Mouse (Mus musculus): ENCODE measurements around the gene Psme2.
A peak's percentile ranks its signal among the peaks of the same experiment; 100 is the strongest.

Gene Psme2

DNA sequence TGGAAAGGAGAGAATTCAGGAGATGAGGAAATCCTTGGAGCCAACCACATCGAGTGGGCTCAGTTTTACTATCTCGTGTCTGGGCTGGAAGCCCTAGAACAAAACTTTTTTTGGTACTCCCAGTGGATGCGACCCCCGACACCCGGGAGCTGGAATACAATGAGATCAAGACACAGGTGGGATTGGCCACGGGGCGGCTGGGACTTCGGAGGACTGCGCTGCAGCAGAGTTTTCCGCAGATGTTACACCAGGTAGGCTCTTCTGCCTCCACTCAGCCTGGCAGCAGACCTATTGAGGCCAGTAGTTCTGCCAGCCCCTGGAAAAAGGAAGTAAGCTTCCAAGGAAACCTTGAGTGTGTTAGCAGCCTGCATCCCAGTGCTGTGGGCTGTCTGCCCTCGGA lies 27.7 kb downstream of the Psme2 start:
- no peak for DNase-seq

DNA sequence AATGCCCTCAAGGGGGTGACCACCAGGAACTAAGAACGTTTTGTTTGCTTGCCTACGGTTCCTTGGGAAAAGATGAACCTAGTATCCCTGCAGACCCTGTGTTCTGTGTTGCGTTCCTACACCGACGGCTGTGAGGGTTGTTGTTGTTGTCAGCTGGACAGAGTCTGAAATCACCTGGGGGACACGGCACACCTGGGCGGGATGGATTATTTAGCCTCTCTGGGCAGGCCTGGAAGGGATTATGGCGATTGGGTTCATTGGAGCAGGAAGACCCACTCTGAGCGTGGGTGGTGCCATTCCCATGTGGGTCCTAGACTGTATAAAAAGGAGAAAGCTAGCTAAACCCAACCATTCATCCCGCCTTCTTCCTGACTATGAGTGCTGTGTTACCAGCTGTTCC lies 29.1 kb downstream of the Psme2 start:
- DNase-seq = no peak

DNA sequence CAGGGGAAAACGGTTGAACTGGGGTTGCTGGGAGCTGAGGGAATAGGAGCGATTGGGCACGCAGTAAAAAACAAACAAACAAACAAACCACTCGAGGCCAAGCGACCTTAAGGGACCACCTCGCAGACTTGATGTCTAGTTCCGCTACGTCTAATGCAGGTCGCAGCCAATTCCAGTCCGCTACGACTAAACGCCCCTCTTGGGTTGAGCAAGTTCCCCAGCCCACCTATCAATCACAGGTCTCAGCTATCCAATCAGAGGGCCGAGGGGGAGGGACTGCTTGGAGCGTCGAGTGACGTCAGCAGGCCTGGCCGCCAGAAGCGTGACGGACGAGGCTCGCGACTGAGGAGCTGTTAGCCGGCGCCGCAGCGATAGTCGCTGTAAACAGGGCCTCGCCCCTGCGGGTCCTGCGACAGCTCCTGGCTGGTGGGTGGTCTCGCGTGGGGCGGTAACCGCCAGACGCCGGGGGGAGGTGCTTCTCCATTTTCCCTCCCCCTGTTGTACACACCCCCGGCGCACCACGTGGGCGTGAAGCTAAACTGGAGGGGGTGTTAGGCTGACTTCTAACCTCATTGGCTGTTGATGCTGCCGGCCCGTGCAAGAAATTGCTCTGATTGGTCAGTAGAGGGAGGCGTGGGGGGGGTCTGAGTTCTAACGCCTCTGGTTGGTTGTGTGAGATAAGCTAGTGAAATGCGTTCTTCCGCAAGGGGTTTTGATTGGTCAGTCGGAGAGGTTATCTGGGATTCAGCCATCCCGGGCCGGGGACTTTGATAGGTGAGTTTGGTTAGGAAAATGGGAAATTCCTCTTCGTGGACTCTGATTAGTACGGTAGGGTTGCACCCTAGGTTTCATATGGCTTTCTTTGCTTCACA lies 30.5 kb downstream of the Psme2 start, which contains the start of gene A730061H03Rik:
Gene A730061H03Rik (minus strand): TSS at position 205 of the 872 bp plus-strand sequence.
- DNase-seq = peak; percentile 98 to 99

DNA sequence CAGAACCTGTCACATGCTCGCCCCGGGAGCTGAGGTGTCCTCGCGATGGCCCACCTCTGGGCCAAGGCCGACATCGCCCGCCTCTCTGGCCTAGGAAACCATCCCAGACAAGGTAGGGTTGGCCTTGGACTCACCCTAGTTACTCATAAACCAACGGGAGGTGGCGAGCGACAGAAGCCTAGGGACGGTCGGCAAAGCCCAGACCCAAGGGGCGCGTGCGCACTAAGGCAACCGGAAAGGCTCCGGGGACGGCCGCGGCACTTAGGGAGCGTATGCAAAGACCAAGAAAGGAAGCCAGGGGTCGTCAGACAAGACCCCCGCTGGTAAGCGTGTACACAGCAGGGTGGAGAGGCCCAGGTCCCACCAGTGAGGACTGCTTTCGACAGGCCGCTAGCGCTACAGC lies 31.1 kb downstream of the Psme2 start, which contains the start of gene Dcaf11:
Gene Dcaf11 (plus strand): TSS at position 208 of the 403 bp plus-strand sequence.
- peak; percentile 95 to 97 for DNase-seq

DNA sequence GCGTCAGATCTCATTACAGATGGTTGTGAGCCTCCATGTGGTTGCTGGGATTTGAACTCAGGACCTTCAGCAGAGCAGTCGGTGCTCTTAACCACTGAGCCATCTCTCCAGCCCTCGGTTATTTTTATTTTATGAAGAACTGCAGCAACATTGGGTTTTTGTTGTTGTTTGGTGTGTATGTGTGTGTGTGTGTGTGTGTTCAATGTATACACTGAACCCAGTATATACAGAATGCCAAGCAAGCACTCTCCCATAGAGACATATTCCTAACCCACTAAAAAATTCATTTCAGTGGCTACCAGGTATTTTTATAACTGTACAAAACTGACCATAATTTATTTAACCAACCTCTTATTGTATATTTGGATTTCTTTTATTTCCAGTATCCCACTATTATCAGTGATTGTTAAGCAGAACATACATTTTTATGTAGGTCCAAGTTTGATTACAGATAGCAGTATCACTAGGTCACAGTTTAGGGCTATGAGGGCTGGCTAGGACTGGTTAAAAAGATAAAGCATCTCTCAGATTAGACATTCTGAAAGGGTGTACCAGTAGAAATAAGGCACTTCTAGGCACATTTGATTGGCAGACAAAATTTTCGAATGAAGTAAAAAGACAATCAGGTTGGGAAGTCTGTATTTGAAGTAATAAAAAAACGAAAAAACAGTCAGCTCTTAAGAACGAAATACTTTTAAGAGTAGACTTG lies 32.0 kb downstream of the Psme2 start:
- DNase-seq = no peak

DNA sequence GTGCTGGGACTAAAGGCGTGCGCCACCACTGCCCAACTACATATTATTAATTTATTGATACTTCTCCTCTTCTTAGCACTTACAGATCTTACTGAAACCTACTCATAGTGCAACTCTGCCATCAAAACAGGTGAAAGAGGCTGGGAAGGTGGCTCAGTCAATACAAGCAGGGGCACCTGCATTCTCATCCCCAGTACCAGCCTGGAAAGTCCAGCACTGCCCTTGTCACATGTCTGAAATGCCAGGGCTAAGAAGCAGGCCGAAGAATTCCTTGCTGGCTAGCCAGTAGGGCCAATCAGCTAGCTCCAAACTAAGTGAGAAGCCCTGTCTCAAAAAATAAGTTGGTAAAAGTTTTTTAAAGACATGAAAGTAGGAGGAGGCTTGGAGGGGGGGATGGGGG lies 33.3 kb downstream of the Psme2 start:
- peak in 1 of 2 experiments; percentile 39 for DNase-seq

DNA sequence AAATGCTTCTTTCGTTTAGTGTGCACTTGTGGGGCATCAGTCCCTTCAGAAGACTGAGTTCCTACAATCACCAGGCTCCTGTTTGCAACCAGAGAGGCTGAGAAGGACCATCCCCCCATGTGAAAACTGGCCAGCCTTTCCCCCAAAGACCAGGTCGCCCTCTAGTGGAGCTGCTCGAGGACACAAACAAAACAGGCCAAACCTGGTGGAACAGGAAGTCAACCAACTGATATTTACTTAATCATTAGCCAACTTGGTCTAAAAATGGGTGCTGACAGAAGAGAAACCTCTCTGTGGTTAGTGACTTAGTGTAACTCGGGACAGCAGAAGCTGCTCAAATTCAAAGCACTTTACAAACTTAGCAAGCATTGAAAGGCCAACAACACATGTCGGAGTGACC lies 33.9 kb downstream of the Psme2 start:
- peak; percentile 89 to 90 for DNase-seq

DNA sequence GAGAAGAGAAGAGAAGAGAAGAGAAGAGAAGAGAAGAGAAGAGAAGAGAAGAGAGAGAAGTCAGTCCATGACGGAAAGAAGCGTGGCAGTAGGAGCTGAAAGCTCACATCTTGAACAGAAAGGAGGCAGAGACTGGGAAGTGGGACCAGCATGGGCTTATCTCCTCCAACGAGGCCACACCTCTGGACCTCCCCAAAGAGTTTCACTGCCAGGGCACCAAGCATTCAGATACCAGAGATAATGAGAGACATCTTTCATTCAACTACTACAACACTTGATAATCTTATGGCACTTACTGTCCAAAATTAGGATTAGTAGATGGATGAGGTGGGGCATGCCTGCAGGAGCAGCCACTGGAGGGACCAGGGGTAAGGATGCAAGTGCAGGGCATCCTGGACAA lies 35.1 kb downstream of the Psme2 start:
- DNase-seq = no peak

DNA sequence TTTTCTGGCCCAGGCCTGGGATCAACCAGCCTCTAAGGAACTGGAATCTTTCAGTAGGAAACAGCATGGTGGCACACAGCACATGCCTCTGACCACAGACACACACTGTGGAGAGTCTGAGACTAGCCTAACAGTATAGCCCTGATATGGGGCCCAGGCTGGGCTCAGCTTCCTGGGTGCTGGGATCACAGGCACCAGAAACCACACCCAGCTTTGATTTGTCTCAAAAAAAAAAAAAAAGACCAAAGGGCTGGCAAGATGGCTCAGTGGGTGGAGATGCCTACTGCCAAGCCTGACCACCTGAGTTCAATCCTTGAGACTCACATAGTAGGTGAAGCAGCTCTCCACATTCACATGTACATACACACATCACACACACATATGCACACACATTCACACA lies 36.3 kb downstream of the Psme2 start:
- no peak for DNase-seq

DNA sequence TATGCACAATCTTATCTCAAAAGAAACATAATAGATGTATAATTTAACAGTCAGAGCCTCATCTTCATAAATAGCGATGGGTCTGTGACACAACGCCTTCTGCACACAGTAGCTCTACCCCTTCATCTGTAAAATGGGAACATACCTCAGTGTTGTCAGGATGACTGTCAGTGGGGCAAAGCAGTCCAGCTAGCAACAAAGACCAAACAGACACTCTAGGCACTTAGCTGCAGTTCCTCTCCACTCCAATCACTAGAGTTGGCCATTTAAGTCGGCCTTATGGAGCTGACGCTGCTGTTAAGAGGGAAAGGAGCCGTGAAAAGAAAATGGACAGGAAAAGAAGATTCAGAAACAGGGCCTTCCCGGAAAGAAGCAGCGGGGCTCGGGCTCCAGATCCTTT lies 39.1 kb downstream of the Psme2 start:
- DNase-seq = no peak

DNA sequence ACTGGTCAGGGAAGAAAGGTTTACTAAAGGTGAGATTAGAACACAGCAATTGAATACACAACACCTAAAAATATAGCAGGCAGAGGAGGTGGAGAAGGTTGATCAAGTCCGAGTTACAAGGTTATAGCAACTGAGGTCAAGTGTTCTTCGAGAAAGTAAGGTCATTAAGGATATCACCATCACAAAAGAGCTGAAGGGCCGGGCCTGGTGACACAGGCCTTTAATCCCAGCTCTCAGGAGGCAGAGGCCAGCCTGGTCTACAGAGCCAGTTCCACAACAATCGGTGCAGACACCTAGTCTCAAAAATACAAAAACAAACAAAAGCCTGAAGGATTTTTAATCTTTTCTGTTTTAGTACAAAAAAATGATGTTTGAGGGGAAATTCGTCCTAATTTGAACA lies 39.6 kb downstream of the Psme2 start:
- no peak for DNase-seq

DNA sequence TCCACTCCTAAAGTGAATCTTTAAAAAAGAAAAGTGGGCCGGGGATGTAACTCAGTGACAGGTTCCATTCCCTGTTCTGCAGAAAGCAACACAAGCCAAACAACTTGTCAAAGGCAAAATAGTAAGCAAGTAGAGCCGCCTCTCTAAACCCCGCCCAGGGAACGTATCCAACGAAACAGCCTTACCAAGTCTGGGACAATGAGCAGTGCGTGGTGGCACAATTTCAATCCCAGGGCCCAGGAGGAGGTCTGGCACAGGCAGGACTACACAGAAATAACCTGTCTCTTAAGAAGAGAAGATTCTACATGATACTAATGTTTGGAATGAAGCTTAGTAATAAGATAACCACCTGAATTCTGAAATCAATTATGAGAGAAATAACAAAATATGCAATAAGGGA lies 40.7 kb downstream of the Psme2 start:
- DNase-seq = no peak

DNA sequence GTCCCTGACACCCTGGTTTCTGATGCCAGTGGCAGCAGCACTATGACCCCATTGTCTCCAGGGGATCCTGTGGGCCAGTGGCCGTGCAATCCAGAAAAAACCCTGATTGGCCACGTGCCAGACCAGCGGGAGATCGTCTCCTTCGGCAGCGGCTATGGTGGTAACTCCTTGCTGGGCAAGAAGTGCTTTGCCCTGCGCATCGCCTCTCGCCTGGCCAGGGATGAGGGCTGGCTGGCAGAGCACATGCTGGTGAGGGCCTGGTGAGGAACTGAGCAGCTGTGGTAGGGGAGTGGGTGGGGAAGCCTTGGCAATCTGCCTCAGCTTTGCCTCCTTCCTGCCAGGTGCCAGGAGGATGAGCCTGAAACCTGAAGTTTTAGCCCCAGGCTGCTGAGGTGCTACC lies 46.6 kb downstream of the Psme2 start:
- DNase-seq = no peak

DNA sequence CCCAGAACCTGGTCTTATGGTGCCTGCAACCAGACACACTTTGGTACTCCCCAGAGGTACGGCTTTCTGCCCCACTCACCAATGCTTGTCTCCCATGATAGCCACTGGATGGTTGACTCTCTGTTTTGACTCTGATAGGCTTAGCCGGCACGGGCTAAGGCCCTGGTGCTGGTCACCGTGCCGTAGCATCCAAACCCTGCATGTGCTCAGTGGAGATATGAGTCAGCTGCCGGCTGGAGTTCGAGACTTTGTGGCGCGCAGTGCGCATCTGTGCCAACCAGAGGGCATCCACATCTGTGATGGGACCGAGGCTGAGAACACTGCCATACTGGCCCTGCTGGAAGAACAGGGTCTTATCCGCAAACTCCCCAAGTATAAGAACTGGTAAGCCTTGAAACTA lies 48.6 kb downstream of the Psme2 start:
- DNase-seq = no peak

DNA sequence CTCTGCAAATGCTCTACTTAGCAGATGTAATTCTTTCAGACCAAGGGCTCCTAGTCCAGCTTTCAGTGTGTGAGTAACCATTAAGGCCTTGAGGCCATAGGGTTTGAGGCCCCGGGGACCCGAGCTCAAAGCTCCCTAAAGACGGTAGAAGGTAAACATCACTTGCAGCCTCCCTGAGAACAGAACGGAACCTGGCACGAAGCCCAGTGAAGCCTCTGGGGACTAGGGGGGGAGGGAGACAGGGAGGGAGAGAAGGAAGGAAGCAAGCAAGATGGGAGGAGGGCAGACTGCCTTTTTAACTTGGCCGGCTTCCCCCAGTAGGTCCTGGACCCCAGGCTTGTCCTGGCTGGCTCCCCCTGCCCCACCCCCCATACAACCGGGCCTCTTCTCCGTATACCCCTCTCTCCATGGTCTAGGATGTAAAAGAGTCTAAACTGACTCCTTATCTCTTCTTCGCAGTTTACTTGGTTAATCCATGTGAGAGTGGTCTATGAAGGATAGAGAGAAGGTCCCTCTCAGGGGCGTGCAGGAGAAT lies 50.1 kb downstream of the Psme2 start:
- peak; percentile 66 to 71 for DNase-seq

DNA sequence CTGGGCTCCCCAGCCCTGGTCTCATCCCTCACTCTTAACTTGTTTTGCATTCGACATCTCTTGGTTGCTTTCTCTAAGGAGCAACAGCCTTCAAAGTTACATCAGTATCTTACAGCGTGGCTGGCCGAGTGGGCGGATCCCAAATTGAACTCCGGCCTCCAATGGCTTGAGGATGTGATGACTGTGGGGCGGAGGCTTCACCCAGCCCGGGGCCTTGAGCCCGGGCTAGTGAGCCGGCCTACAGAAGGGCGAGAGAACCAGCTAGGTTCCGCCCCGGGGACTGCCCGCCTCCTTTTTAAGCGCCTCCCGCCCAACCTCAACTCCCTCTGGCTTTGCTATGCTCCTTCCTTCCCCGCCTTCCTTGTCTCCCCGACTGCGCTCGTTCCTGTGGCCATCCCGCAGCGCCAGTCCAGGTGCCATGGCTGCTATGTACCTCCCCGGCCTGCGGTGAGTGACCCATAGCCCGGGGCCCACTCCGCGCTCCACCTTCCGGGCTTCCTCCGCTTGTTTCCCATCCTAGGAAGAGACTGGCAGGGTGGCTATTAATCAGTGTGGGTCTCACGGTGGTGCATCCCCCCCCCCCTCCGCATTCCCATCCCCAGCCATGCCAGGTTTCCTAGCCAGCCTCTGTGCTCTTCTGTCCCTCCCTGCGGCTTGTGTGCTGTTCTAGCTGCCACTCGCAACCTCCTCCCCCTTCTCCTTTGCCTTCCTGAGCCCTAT lies 50.7 kb downstream of the Psme2 start, which contains the start of gene Pck2:
Gene Pck2 (plus strand): TSS at position 200 of the 720 bp plus-strand sequence.
- DNase-seq = peak; percentile 88 to 90

Data from kidney, adult 8-10 months (tissue).